Mouse (Mus musculus) layer of hippocampus, adult 18-20 months (tissue): ENCODE results near the gene Copa. TPM values are rescaled to one million over a fixed set of nuclear protein-coding genes. Genes with fewer than 3 reads are reported as not detected.

ENCODE experiments used
- DNase-seq, 2 experiments: peaks; one replicate each; pipeline ENCODE4 v3.0.0; 2022; ENCODE audit warnings: low spot score in 2 of 2
- total RNA-seq, 2 experiments: library from RNA; stranded (reverse); gene quantifications; 2 replicates each; pipeline ENCODE4 v1.2.3; 2021

Gene Copa
- total RNA-seq, 2 experiments from 2014 or later = 141 to 146 TPM

GRCm38 (mm10) chr1:172082899-172083445 lies 643 bp downstream of the Copa start:
- DNase-seq = no peak

- no peak for DNase-seq
Measured at GRCm38 (mm10) chr1:172093522-172093921, 11.2 kb downstream of the Copa start.

- DNase-seq = no peak
Measured at GRCm38 (mm10) chr1:172094295-172094694, 12.0 kb downstream of the Copa start.

- DNase-seq = no peak
Measured at GRCm38 (mm10) chr1:172095202-172095601, 12.9 kb downstream of the Copa start.

GRCm38 (mm10) chr1:172099325-172100033 lies 17.1 kb downstream of the Copa start:
- no peak for DNase-seq

- DNase-seq = no peak
Measured at GRCm38 (mm10) chr1:172103619-172104018, 21.3 kb downstream of the Copa start.

GRCm38 (mm10) chr1:172105101-172105500 lies 22.8 kb downstream of the Copa start:
- DNase-seq = no peak

- DNase-seq = no peak
Measured at GRCm38 (mm10) chr1:172107777-172108477, 25.6 kb downstream of the Copa start.

- DNase-seq = peak; percentile 19 to 50
Measured at GRCm38 (mm10) chr1:172116948-172117347, 34.6 kb downstream of the Copa start.

- no peak for DNase-seq
Measured at GRCm38 (mm10) chr1:172119100-172119499, 36.8 kb downstream of the Copa start.

- peak in 1 of 2 experiments; percentile 74 for DNase-seq
Measured at GRCm38 (mm10) chr1:172119720-172120119, 37.4 kb downstream of the Copa start.

GRCm38 (mm10) chr1:172122671-172123070 lies 40.3 kb downstream of the Copa start:
- DNase-seq = no peak

GRCm38 (mm10) chr1:172124572-172124971 lies 42.2 kb downstream of the Copa start:
- no peak for DNase-seq

- peak; percentile 59 to 84 for DNase-seq
Measured at GRCm38 (mm10) chr1:172126376-172127347, 44.3 kb downstream of the Copa start, which contains the start of gene Pex19. Gene Pex19, plus strand, starts transcription at chr1:172126755.

- no peak for DNase-seq
Measured at GRCm38 (mm10) chr1:172127487-172127886, 45.2 kb downstream of the Copa start.

- no peak for DNase-seq
Measured at GRCm38 (mm10) chr1:172128563-172128962, 46.2 kb downstream of the Copa start.

- no peak for DNase-seq
Measured at GRCm38 (mm10) chr1:172129108-172129507, 46.8 kb downstream of the Copa start.

- DNase-seq = no peak
Measured at GRCm38 (mm10) chr1:172129780-172130179, 47.5 kb downstream of the Copa start.

- no peak for DNase-seq
Measured at GRCm38 (mm10) chr1:172132319-172132718, 50.0 kb downstream of the Copa start.

- no peak for DNase-seq
Measured at GRCm38 (mm10) chr1:172133535-172133934, 51.2 kb downstream of the Copa start.

GRCm38 (mm10) chr1:172134072-172134471 lies 51.7 kb downstream of the Copa start:
- no peak for DNase-seq
